Mouse (Mus musculus): Measurements from ENCODE around the gene Ttc28. TPM values are rescaled to one million over a fixed set of nuclear protein-coding genes. Genes with fewer than 3 reads are reported as not detected.

Gene Ttc28
- total RNA-seq, 2 experiments from 2014 or later = 17.9 to 18.4 TPM

DNA sequence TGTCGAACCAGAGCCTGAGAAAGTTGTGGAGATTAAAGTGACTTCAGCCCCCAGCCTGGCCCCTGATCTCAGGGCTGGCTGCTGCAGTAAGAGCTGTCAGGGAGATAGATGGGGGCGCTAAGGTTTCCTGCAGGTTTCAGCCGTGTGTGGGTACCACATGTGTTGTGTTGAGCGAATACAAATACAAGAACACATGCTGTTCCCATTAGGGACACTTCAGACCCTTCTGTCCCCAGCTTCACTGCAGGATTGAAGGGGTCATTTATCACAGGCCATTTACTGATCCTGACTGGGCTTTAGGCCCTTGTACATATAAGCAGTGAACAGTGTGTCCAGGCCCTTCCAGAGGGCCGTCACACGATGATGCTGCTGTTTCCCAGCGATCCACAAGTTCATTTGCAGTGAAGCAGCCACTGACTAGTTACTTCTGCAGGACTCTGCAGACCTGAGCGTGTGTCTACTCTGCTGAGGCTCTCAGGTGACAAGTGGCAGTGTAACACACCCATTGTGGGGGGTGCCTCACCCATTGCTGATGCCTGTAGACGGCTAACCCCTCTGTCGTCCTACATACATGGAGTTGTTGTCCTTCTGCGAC lies 258.7 kb downstream of the Ttc28 start:
- intact Hi-C loops (cut with DNase I; ENCODE audit: low total_unique reads) = no loop called here
- no peak for DNase-seq

DNA sequence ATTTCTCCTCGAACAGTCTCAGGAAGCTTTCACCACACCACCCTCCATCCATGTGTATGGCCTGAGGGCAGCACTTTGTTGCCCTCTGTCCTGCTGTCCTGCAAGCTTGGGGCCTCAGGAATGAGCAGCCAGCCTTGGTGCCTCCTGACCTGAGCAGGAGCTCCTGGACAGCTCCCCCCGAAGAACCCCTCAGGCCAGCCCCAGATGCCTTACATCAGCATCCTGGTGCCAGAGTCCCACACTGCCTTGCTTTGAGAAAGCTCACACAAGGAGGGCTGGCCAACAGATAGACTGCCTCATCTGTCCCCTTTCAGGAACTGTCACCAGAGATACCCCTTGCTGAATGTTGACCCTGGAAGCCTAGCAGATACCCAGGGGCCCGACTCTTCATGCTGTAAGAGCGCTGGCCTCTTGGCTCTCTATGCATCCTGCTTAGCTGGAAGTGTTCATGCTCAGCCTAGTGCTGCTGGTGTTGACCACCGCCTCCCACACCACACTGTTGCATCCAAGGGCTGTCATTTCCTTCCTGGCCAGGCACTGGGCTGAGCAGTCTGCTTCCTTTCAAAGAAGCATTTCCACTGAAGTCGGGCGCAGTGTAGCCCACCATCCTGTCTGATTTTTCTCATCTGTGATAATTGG lies 259.4 kb downstream of the Ttc28 start:
- DNase-seq = no peak
- intact Hi-C loops (cut with DNase I; ENCODE audit: low total_unique reads) = no loop called here

DNA sequence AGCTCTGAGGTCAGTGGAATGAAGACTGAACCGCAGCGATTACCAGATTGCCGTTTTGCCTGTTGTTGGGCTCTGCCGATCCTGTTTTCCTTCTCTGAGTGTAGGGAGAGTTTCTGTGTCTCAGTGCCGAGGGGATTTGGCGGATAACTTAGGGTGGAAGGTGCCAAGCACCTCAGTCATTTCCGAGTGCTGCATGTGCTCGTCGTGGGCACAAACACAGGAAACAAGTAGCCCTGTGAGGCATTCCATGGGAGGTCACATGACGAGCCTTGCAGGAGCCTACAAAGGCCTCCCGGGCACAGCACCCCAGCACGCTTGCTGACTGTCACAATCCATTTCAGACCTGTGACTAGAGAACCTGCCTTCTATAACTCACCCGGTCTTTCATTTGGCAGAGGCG lies 260.0 kb downstream of the Ttc28 start:
- intact Hi-C loops (cut with DNase I; ENCODE audit: low total_unique reads) = no loop called here
- DNase-seq = peak; percentile 27

DNA sequence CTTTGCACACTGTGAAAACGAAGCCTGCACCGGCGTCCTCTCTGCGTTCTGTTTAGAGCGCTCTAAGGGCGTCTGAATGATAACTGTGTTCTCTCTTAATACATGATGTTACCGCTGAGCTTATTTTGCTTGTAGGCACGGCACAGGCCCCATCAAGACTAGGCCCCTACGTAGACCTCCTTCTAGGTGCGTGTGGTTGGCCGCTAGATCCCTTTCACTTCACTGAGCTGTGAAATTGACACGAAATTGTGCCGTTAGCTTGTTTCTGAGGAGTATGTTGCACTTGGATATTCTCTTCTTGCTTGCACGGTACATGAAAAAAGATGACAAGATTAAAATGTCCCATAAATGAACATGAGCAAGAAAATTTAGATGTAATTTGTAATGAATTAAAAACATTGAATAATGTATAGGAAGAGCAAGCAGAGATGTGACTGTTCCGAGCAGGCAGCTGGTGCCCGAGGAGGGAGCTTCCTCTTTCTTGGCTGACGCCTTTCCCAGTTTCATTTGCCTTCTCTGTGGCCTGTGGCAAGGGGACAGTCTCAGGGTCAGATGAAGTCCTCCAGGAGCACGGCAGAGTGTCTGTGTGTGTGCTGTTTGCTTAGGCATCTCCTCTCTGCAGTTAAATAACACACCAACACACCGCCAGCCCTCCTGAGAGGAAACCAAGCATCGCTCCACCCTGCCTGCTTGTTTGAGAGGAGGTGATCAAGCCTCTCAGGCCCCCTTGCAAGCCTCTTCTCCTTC lies 261.7 kb downstream of the Ttc28 start:
- no peak for DNase-seq
- intact Hi-C loops (cut with DNase I; ENCODE audit: low total_unique reads) = no loop called here

DNA sequence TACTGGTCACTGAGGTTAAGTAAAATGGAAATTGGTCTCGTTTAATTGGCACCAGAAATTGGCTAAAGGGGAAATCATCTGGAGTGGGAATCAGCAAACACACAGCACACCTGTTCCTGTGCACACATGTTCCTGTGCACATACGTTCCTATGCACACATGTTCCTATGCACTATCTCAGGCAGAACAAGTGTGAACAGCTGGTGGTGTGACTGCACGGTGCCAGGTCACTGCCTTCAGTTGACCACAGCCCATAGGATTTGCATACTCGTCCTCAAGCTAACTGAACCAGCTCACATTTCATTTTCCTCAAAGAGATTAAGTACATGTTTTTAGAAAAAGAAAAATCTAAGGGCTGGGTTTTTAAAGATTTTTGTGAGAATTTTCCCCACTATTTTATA lies 263.2 kb downstream of the Ttc28 start:
- no peak for DNase-seq
- intact Hi-C loops (cut with DNase I; ENCODE audit: low total_unique reads) = no loop called here

DNA sequence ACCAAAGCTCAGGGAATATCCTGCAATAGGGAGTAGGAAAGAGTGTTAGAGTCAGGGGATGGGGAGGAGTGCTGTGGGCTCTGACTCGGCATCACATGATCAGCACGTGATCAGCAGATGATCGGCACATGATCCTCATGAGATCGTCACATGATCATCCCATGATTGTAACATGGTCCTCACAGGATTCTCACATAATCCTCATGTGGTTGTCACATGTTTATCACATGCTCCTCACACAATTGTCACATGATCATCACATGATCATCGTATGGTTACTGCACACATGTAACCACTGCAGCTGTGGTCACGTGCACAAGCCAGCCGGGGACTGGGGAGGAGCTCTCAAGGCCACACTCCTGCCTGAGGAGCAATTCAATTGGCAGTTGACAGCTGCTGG lies 264.8 kb downstream of the Ttc28 start:
- intact Hi-C loops (cut with DNase I; ENCODE audit: low total_unique reads) = no loop called here

DNA sequence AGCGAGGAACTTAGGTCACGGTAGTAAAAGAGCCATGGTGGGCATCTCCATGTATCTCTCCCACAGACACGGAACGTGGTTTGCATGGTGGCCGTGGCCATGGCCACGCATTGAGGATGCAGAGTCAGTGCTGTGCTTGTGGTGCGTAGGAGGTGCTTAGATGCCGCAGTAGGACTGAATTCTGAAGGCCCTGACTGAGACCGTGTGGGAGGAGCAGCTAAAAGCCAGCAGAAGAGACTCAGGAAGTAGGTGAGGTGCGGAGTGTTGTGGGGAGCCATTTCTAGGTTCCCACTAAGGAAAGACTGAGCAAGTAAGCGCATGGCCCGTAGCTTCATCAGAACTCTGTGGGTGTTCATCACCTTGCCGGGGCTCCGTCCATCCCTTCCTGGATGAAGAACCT lies 271.0 kb downstream of the Ttc28 start:
- intact Hi-C loops (cut with DNase I; ENCODE audit: low total_unique reads) = no loop called here
- no peak for DNase-seq

More for the DNA sequence above, 264.8 kb downstream of the Ttc28 start:
- no peak for DNase-seq

DNA sequence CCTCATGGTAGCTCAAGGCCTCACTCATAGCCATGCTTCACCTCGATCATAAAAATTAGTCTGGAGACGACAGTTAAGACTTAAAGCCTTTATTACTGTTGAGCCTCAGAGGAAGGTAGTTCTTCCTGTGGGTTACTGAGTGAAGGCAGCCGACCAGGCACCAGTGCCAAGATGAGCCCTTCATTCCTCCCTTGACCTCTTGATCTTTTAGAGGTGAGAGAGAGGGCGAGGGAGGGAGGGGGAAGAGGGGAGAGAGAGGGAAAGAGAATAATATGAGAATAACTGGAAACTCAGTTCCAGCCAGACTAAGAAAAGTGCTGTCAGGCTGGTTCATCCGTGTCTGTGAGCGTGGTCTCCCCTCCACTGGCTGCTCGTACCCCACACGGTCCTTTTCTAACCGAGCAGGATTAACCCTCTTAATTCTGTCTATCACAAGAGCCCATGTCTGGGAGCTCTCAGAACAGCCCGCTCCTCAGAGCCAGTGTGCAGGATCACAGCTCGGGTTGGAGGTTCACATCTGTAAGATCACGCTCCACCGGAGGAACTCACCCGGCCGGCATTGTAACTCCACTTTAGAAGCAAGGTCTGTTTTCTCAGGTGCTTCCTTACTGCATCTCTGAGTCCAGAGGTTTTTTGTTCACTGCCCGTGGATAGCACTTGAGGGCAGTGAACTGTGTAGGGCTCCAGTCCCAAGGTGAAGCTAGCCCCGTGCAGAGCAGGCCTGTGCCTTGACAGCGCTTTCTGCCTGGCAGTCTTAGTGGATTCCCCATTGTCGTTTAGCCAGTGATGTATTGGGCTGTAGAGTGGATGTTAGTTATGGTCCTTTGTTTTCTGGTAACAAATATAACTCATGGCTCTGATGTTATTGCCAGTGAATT lies 272.5 kb downstream of the Ttc28 start:
- intact Hi-C loops (cut with DNase I; ENCODE audit: low total_unique reads) = no loop called here

DNA sequence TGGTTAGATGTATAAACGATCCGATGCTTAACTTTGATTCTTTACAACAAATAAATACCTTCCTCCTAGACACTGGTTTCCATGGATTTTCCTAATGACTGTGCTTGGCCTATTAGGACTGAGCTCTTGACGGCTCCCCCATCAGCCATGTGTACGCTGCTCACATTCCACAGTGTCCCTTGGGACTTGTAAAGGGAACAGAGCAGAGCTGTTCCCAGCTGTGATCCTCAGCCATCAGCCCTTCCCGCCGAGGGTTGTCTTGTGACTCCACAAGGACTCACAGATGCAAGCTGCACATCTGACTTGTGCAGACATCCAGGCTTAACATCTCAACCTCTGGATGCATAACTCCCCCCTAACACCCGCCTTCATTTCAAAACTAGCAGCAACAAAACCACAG lies 275.0 kb downstream of the Ttc28 start:
- intact Hi-C loops (cut with DNase I; ENCODE audit: low total_unique reads) = no loop called here
- peak; percentile 67 for DNase-seq

More for the DNA sequence above, 272.5 kb downstream of the Ttc28 start:
- no peak for DNase-seq

DNA sequence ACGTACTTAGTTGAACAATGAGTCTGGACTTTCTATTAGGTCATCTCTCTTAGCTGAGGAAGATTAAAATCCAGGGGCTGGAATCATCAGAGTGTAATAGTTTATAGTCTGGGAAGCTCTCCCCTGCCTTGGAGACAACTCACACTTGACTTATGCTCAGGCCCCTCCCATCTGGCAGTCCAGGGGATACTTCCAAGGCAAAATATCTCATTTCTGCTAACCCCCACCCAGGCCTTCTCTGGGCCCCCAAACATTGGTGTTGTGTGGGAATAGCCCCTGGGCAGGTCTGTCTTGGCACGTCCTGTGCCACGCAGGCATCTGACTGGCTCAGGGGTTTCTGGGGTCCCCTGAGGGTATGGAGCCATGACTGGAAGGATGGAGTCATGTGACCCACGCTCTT lies 275.7 kb downstream of the Ttc28 start:
- no peak for DNase-seq
- intact Hi-C loops (cut with DNase I; ENCODE audit: low total_unique reads) = no loop called here

DNA sequence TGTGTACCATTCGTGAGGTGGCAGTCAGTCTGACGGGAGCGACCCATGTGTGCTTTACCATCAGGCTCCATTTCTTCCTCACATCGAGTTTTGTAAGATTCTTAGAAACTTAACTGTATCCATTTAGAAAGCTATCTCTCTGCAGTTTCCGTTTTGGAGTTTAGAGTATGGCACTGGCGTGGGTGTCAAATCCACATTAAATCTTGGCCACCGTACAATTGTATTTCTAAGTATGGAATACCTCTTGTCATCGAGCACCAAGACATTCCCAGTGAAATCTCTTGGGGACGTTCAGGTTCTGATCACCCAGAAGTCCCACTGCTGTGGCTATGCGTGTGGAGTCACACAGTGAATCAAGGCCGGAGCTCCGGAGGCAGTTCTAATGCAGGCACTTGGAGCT lies 276.3 kb downstream of the Ttc28 start:
- intact Hi-C loops (cut with DNase I; ENCODE audit: low total_unique reads) = no loop called here
- DNase-seq = no peak

DNA sequence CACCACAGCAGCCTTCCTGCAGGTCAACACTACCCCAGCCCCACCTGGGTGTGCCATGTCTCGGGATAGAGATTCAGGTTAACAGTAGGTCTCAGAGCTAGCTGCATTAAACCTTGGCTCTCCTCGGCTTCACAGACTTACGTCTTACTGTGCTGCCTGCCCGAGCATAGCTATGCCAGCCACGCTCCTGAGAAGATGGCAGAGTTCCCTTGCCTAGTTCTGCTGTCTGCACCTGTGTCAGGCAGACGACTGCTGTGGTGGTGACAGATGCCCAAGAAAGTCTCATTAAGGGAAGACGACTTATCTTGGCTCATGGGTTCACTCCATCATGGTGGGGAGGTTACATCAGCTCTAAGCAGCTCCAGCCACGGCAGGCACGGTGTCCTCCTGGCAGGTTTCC lies 278.7 kb downstream of the Ttc28 start:
- intact Hi-C loops (cut with DNase I; ENCODE audit: low total_unique reads) = no loop called here
- DNase-seq = no peak

DNA sequence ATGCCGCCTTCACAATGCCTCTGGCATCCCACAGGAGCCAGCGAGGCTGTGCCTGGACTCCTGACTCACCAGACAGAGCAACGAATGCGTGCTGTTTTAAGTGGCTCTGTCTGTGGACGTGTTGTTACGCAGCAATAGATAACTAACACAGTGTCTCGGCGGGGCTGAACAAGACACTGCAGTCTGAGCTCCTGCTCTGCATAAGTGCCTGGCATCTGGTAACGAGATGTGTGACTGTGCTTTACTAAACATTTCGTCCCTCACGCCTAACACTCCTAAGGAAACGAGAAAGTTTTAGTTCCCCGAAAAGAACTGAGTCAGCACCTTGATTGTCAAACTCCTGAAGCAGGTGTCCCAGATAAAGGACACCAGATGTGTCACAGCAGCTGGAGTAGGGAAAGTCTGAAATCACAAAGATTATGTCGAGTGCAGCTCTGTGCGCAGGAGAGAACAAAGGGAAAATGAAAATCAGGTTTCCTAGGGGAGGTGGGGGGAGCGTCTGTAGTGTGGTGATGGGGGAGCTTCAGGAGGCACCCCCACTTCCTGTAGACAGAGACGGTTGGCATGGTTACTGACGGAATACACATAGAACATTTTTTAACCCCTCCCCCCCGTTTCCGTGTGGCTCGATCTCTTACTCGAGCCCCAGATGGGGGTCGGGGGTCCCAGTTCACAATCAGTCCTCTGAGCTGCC lies 280.2 kb downstream of the Ttc28 start:
- intact Hi-C loops (cut with DNase I; ENCODE audit: low total_unique reads) = no loop called here

DNA sequence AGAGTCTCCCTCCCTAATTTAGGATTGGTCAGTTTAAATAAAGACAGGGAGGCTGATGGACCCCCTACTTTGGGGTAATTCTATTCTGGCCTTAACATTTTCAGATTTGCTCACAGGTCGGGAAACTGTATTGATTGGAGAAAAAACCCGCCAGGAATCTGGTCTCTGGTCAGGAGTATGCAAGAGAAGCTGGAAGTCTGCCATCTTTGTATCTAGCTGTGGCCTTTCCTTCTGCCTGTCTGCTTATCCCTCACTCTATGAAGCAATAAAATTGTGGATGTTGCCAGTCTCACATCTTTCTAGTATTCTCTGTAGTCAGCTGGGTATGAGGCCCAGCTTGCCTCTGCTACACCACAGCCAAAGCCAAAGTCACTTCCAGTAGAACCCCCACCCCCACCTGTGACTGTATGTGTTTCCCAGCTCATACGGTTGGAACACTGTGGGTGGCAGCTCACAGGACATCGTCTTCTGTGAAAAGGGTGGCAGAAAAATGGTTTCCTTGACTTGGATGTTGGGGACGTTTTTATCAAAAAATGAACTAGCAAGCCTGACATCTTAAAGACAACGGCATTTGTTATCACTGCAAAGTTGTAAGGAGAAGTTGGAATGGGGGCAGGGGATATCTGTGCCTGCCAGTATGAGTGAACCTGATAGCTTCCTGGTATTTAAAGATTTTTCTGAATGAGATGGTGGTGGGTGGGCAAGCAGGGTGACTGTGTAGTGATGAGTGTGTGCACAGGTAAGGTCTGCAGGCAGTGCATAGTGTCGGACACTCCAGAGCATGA lies 281.7 kb downstream of the Ttc28 start:
- intact Hi-C loops (cut with DNase I; ENCODE audit: low total_unique reads) = no loop called here
- DNase-seq = no peak

More for the DNA sequence above, 280.2 kb downstream of the Ttc28 start:
- DNase-seq = no peak

DNA sequence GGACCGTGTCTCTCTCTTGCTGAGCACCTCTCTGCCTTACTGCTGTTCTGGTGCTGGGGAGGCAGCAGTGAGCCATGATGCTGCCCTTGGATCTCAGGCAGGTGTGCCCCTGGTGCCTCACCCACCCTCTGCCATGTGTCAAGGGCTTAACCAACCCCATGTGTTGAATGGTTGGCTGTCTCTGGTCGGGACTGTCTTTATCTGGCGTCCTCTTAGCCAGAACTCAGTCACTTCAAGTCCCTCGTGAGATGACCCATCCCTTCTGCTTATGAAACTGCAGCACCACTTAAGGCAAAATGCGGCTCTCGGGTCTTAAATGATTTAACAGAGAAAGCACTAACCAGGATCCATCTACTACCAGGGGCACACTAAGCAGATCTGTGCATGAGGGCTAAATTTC lies 283.3 kb downstream of the Ttc28 start:
- intact Hi-C loops (cut with DNase I; ENCODE audit: low total_unique reads) = no loop called here
- DNase-seq = no peak

DNA sequence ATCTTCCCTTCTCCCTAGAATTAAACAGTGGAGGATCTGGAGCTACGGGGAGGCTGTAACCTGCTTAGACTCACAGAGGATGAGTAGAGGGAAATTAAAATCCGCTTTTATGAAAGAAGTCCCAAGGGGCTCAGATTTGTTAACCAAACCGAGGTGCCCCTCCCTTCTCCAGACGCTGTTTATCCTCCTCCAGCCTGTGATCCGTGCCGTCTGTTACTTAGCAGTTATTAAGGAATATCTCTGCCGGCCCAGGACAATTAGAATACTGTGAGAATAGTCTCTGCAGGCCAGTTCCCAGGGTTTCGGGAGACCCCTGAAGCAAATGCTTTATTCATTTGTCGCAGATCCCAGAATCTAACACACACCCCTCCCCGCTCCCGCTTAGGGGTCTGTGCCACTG lies 283.8 kb downstream of the Ttc28 start:
- no peak for DNase-seq
- intact Hi-C loops (cut with DNase I; ENCODE audit: low total_unique reads) = no loop called here

DNA sequence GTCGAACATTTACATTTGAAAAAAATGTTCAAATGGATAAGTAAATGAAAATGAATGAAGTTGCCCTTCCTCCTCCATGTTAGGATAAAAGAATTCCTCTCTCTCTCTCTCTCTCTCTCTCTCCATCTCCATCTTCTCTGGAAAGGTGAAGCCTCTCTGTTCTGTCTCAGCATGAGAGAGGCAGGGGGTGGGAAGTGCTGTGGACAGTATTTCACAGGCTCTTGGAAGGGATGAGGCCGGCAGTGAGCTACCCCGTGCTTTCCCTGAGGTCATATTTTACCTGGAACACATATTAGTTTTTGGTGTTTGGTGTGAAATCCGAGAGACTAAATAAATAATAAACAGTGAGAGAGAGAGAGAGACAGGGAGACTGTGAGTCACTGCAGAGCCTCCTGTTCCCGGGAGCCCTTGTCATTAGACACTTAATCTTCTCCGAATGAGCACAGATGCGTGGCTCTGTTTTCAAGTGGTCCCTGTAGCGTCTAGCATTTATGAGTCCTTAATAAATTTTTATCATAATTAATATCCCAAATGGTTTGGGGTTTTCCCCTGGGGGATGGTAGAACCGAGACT lies 284.8 kb downstream of the Ttc28 start:
- no peak for DNase-seq
- intact Hi-C loops (cut with DNase I; ENCODE audit: low total_unique reads) = no loop called here

DNA sequence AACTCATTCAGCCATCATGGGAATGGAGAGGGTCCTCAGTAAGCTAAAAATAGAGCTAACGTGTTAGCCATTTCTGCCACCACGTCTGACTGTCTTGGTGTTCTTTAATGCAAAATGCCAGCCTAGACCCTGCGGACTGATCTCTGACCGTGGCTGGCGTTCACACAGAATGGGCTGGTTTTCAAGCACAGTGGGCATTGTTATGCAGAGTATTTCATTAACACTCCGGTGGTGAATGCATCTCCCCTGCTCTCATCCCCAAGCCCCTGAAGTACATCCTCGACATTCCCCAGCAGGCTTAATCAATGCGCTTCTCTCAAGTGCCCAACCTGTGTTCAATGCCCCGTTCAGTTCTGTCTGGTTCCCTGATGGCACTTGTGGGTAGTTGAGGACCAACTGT lies 290.8 kb downstream of the Ttc28 start:
- DNase-seq = no peak
- intact Hi-C loops (cut with DNase I; ENCODE audit: low total_unique reads) = no loop called here
